Comparison of ENCODE assay signal across 18 mouse cellular contexts in the genomic region with DNA sequence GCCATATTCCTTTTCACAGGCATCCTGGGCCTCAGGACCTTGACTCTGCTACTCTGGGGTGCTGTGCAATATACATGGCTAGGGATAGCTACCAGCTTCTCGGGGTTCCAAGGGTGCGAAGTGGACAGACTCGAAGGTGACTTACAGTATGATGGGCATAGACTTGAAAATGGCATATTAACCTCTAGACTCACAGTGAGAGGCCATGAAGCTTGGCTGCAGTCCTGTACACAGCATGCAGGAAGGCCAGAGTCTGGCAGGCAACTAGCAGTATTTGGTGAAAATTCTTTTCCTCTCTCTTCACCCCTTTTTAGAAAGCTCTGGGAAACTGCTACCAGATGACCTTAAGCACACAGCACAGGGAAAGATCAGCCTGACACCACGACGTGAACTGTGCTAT. TPM values are rescaled to one million over a fixed set of nuclear protein-coding genes. Genes with fewer than 3 reads are reported as not detected.
A peak's percentile ranks its signal among the peaks of the same experiment; 100 is the strongest.
DNase-seq lines count a peak whose midpoint lies in the region; ATAC-seq lines count a peak whose summit lies in the region.
"Had no signal": no experiment of that assay in that cellular context is flagged by ENCODE, and none has a peak within 500 bp of the region (broad histone marks: within the 10 kb centered on the region; RNA-seq: fewer than 3 reads in every experiment).

No protein-coding gene starts in this region.

- H3K9me3 ChIP-seq in kidney, embryonic 16.5 days (ENCODE audit: low read length), result no peaks in the 10 kb centered on the region
- H3K9me3 ChIP-seq in neural tube, embryonic 15.5 days (replicated peaks), result no peaks in the 10 kb centered on the region
- H3K9me3 ChIP-seq in heart, embryonic 12.5 days (replicated peaks), result no peaks in the 10 kb centered on the region
- H3K9me3 ChIP-seq: embryonic facial prominence, embryonic 10.5 days; forebrain, embryonic 13.5 days; hindbrain, embryonic 12.5 days had no signal

- peak; percentile 28 for DNase-seq in left cerebral cortex, postnatal 4 days
- DNase-seq in left cerebral cortex, postnatal 25 days (ENCODE audit: low spot score in 2 of 2), result no peak
- DNase-seq in cerebellum, adult 8-10 months, result peak; percentile 73
- DNase-seq in cerebellum, postnatal 14 days, result peak; percentile 77 to 85
- DNase-seq: adrenal gland, postnatal 14 days; forebrain, postnatal 0 days; gastrocnemius, postnatal 25 days; heart, postnatal 10 days; heart, postnatal 4 days had no signal

- H3K36me3 ChIP-seq in kidney, embryonic 16.5 days (ENCODE audit: insufficient read depth, low read length), result peaks cover 37% of the 10 kb centered on the region
- peaks cover 45% of the 10 kb centered on the region for H3K36me3 ChIP-seq in neural tube, embryonic 15.5 days
- H3K36me3 ChIP-seq in heart, embryonic 12.5 days, result peaks cover 60% of the 10 kb centered on the region

- intact Hi-C loops in left cerebral cortex, postnatal 4 days (cut with DNase I), result no loop called here
- intact Hi-C loops in left cerebral cortex, postnatal 25 days (cut with DNase I), result no loop called here

- 90% methylated on average over 5 of the region's 5 CpGs for WGBS in kidney, embryonic 16.5 days
- 94% methylated on average over 5 of the region's 5 CpGs for WGBS in neural tube, embryonic 15.5 days
- WGBS in heart, embryonic 12.5 days, result 87% methylated on average over 5 of the region's 5 CpGs

- H3K4me2 ChIP-seq in kidney, embryonic 16.5 days (replicated peaks; ENCODE audit: low read depth, low read length), result no peak overlapping the region
- no peak overlapping the region for H3K4me2 ChIP-seq in neural tube, embryonic 15.5 days
- no peak overlapping the region for H3K4me2 ChIP-seq in heart, embryonic 12.5 days
- H3K4me2 ChIP-seq: forebrain, embryonic 13.5 days; hindbrain, embryonic 12.5 days had no signal

- ATAC-seq in kidney, embryonic 16.5 days (ENCODE audit: low FRiP score, low TSS enrichment), result no peak
- no peak for ATAC-seq in neural tube, embryonic 15.5 days (ENCODE audit: low FRiP score)
- ATAC-seq in heart, embryonic 12.5 days (ENCODE audit: insufficient number of reproducible peaks, low FRiP score), result no peak
- ATAC-seq: forebrain, embryonic 13.5 days; forebrain, postnatal 0 days; hindbrain, embryonic 16.5 days; inflammation-experienced regulatory T-cells, adult 6 months; intestine, postnatal 0 days had no signal

- H3K4me3 ChIP-seq in kidney, embryonic 16.5 days (ENCODE audit: low read length), result no peak overlapping the region
- H3K4me3 ChIP-seq in neural tube, embryonic 15.5 days (replicated peaks), result no peak overlapping the region
- H3K4me3 ChIP-seq in heart, embryonic 12.5 days, result no peak overlapping the region
- H3K4me3 ChIP-seq: embryonic facial prominence, embryonic 10.5 days; forebrain, embryonic 13.5 days; hindbrain, embryonic 12.5 days had no signal

- no peak overlapping the region for H3K27ac ChIP-seq in kidney, embryonic 16.5 days (ENCODE audit: low read length)
- no peak overlapping the region for H3K27ac ChIP-seq in neural tube, embryonic 15.5 days (replicated peaks)
- H3K27ac ChIP-seq in heart, embryonic 12.5 days (ENCODE audit: poor library complexity, severe bottlenecking), result no peak overlapping the region
- H3K27ac ChIP-seq: embryonic facial prominence, embryonic 10.5 days; forebrain, embryonic 13.5 days; hindbrain, embryonic 12.5 days had no signal

- H3K27me3 ChIP-seq in kidney, embryonic 16.5 days (ENCODE audit: insufficient read depth, low read length), result no peaks in the 10 kb centered on the region
- H3K27me3 ChIP-seq in neural tube, embryonic 15.5 days (replicated peaks), result no peaks in the 10 kb centered on the region
- H3K27me3 ChIP-seq in heart, embryonic 12.5 days (replicated peaks), result no peaks in the 10 kb centered on the region
- H3K27me3 ChIP-seq: forebrain, embryonic 13.5 days; hindbrain, embryonic 12.5 days had no signal

- H3K4me1 ChIP-seq in kidney, embryonic 16.5 days (ENCODE audit: insufficient read depth, low read length), result no peaks in the 10 kb centered on the region
- H3K4me1 ChIP-seq in neural tube, embryonic 15.5 days, result no peaks in the 10 kb centered on the region
- H3K4me1 ChIP-seq in heart, embryonic 12.5 days (replicated peaks), result no peaks in the 10 kb centered on the region
- H3K4me1 ChIP-seq: embryonic facial prominence, embryonic 10.5 days; forebrain, embryonic 13.5 days; hindbrain, embryonic 12.5 days had no signal

- no peak overlapping the region for H3K9ac ChIP-seq in kidney, embryonic 16.5 days (replicated peaks; ENCODE audit: low read length)
- no peak overlapping the region for H3K9ac ChIP-seq in neural tube, embryonic 15.5 days (replicated peaks)
- no peak overlapping the region for H3K9ac ChIP-seq in heart, embryonic 12.5 days
- H3K9ac ChIP-seq: forebrain, embryonic 13.5 days; forebrain, postnatal 0 days; hindbrain, embryonic 12.5 days had no signal

RNA-seq across cellular contexts. Expression of gene Tapt1, which starts 52.4 kb away (rescaled TPM):
- total RNA-seq in left cerebral cortex, postnatal 4 days (2021), result 10 to 100 TPM; 44.4 to 46.7 TPM
- 10 to 100 TPM; 49.4 to 49.7 TPM for total RNA-seq in left cerebral cortex, postnatal 25 days (2021)
- 33.6 and 34.6 TPM in 2 replicates for polyA plus RNA-seq in kidney, embryonic 16.5 days (2015; fragmentation: Nextera tagmentation; extraction: Ambion mirVana)
- polyA plus RNA-seq in neural tube, embryonic 15.5 days (2015; fragmentation: Nextera tagmentation; extraction: Ambion mirVana), result 30.8 and 35.0 TPM in 2 replicates
- 28.3 and 32.6 TPM in 2 replicates for polyA plus RNA-seq in heart, embryonic 12.5 days (2016; fragmentation: Nextera tagmentation; extraction: Ambion mirVana)

Comparison
In these comparisons a context has a peak if more than half of its experiments do, and no peak if none do; other contexts are left out.
1. DNase-seq: peak in left cerebral cortex, postnatal 4 days (single experiment), cerebellum, adult 8-10 months (single experiment) and cerebellum, postnatal 14 days (2 of 2); none in left cerebral cortex, postnatal 25 days (0 of 2).